Mouse (Mus musculus) liver, postnatal 0 days (tissue): Measurements from ENCODE around the gene Fads1. TPM values are rescaled to one million over a fixed set of nuclear protein-coding genes. Genes with fewer than 3 reads are reported as not detected.

ENCODE experiments used
- ATAC-seq: fragments of 200-750 bp; cut with Nextera tagmentation; 2 replicates; pipeline ENCODE4 v1.8.0; 2017; ENCODE audit warnings: mild to moderate bottlenecking, moderate library complexity
- DNase-seq: peaks from one replicate; pipeline ENCODE4 v3.0.0-alpha.2; 2016
- H3K27ac ChIP-seq: fragments of 300-500 bp; sonication (generic); 2 replicates; pipeline ENCODE4 v1.5.1; 2014; ENCODE audit warnings: antibody characterized with exemption, moderate library complexity, mild to moderate bottlenecking, low read depth
- H3K27me3 ChIP-seq: fragments of 300-500 bp; sonication (generic); 2 replicates; pipeline ENCODE4 v1.6.1; 2014; ENCODE audit warnings: low read length, control low read depth, mixed read lengths; ENCODE audit not compliant: insufficient read depth
- H3K36me3 ChIP-seq: fragments of 300-500 bp; sonication (generic); replicated peaks from 2 replicates; pipeline ENCODE4 v1.6.1; 2014; ENCODE audit warnings: mild to moderate bottlenecking, control low read depth, low read length, moderate library complexity, mixed read lengths; ENCODE audit not compliant: insufficient read depth
- H3K4me1 ChIP-seq: fragments of 300-500 bp; sonication (generic); 2 replicates; pipeline ENCODE4 v1.6.1; 2014; ENCODE audit warnings: antibody characterized with exemption, mild to moderate bottlenecking, control low read depth; ENCODE audit not compliant: insufficient read depth
- H3K4me2 ChIP-seq: fragments of 300-500 bp; sonication (generic); 2 replicates; pipeline ENCODE4 v1.6.1; 2014; ENCODE audit warnings: low read depth, mild to moderate bottlenecking, low read length, moderate library complexity, mixed read lengths
- H3K4me3 ChIP-seq: fragments of 300-500 bp; sonication (generic); 2 replicates; pipeline ENCODE4 v1.5.1; 2014; ENCODE audit warnings: low read depth, low read length
- H3K9ac ChIP-seq: fragments of 300-500 bp; sonication (generic); replicated peaks from 2 replicates; pipeline ENCODE4 v1.6.1; 2014; ENCODE audit warnings: mild to moderate bottlenecking, moderate library complexity
- H3K9me3 ChIP-seq: fragments of 300-500 bp; sonication (generic); 2 replicates; pipeline ENCODE4 v1.6.1; 2016; ENCODE audit warnings: mild to moderate bottlenecking, control low read depth, low read length, mixed read lengths
- CTCF ChIP-seq: sonication (generic); IDR thresholded peaks from 2 replicates; pipeline ENCODE4 v1.5.1; 2016; ENCODE audit warnings: antibody characterized with exemption, low read depth
- EP300 ChIP-seq: IDR thresholded peaks from 2 replicates; pipeline ENCODE4 v1.6.1; 2016; ENCODE audit warnings: antibody characterized with exemption, low read depth, mild to moderate bottlenecking
- WGBS: fragments of 180-500 bp; shearing (Covaris S2); extraction: QIAGEN DNeasy Blood & Tissue Kit; methylation state at CpG from one replicate; pipeline ENCODE4 v1.1.7; 2014; ENCODE audit not compliant: insufficient replicate concordance; 5-methylcytosine and 5-hydroxymethylcytosine counted together
- polyA plus RNA-seq: library from polyadenylated mRNA; unstranded; fragments of >200 nt; fragmentation: Nextera tagmentation; extraction: Ambion mirVana; gene quantifications from 2 replicates; pipeline ENCODE4 v1.2.1, GENCODE M21; 2015

The Fads1 gene
- polyA plus RNA-seq, 1 experiment from 2014 or later: 97.1 TPM

GRCm38 (mm10) chr19:10210885-10211284 lies 28.2 kb downstream of the Fads1 start:
- no peak overlapping the region for H3K4me2 ChIP-seq
- TF ChIP-seq CTCF: no peak
- TF ChIP-seq EP300: no peak
- no peaks in the 10 kb centered on the region for H3K27me3 ChIP-seq
- 52% methylated on average over 4 of the region's 4 CpGs for WGBS
- no peak overlapping the region for H3K4me3 ChIP-seq
- DNase-seq (no peak), ATAC-seq (no peak)
- H3K36me3 ChIP-seq: peaks cover 30% of the 10 kb centered on the region
- H3K4me1 ChIP-seq: no peaks in the 10 kb centered on the region
- H3K9ac ChIP-seq: no peak overlapping the region
- no peak overlapping the region for H3K27ac ChIP-seq
- H3K9me3 ChIP-seq: no peaks in the 10 kb centered on the region

GRCm38 (mm10) chr19:10213796-10214471 lies 31.2 kb downstream of the Fads1 start:
- Histone ChIP-seq H3K9ac (no peak overlapping the region), H3K27ac (no peak overlapping the region), H3K36me3 (peaks cover 21% of the 10 kb centered on the region), H3K4me1 (no peaks in the 10 kb centered on the region), H3K4me3 (no peak overlapping the region), H3K9me3 (no peaks in the 10 kb centered on the region), H3K4me2 (no peak overlapping the region), H3K27me3 (no peaks in the 10 kb centered on the region)
- WGBS: 77% methylated on average over 10 of the region's 10 CpGs
- DNase-seq: no peak
- TF ChIP-seq CTCF: no peak
- no peak for TF ChIP-seq EP300
- no peak for ATAC-seq

DNA sequence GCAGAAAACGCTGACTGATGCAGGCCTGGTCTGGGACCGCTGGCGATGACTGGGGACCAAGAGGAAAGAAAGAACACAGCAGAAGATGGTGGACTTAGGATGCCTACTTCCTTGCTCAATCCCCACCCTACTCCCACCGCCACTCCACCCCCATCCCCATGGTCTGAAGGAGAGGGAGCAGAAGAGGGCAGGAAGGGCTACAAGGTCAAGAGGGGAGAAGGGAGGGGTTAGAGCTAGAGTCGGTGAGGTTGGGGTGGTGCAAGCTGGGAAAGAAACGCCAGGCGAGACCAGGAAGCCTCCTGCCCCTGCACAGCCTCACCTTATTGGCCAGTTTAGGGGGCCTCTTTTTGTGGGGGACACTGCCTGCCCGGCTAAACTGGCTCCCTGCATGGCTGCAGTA lies 33.4 kb downstream of the Fads1 start:
- H3K4me3 ChIP-seq: no peak overlapping the region
- 66% methylated on average over 8 of the region's 8 CpGs for WGBS
- H3K27me3 ChIP-seq: no peaks in the 10 kb centered on the region
- no peak for ATAC-seq
- peaks cover 7% of the 10 kb centered on the region for H3K36me3 ChIP-seq
- no peak overlapping the region for H3K27ac ChIP-seq
- no peak overlapping the region for H3K4me2 ChIP-seq
- no peak overlapping the region for H3K9ac ChIP-seq
- TF ChIP-seq EP300 (no peak), CTCF (no peak)
- no peaks in the 10 kb centered on the region for H3K9me3 ChIP-seq
- no peak for DNase-seq
- no peaks in the 10 kb centered on the region for H3K4me1 ChIP-seq

DNA sequence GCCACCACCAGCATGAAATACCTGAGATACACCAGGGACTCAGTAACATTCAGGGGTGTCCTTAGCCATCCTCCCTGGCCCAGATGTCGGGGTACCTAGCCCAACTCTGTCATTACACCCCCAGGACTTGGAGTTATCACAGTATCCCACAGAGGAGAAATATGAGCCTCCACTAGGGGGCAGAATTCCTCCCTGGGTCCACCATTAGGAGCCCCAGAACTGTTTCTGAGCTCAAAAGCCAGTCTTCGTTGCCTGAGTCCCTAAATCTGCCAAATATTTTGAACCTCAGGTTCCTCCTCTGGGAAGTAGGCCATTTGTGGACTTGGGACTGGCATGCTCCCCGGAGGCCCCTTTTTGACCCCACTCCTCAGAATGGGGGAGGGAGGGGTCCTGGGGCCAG lies 36.4 kb downstream of the Fads1 start:
- peaks cover 3% of the 10 kb centered on the region; the same call in 1 of the 2 replicates for H3K36me3 ChIP-seq
- TF ChIP-seq CTCF (peak; percentile 81), EP300 (no peak)
- H3K4me1 ChIP-seq: no peaks in the 10 kb centered on the region
- no peak overlapping the region for H3K27ac ChIP-seq
- WGBS: 34% methylated on average over 3 of the region's 3 CpGs
- H3K9ac ChIP-seq: no peak overlapping the region
- peak; percentile 60 for DNase-seq
- no peak overlapping the region for H3K4me2 ChIP-seq
- H3K9me3 ChIP-seq: no peaks in the 10 kb centered on the region
- H3K27me3 ChIP-seq: no peaks in the 10 kb centered on the region
- no peak overlapping the region for H3K4me3 ChIP-seq
- peak; percentile 64 for ATAC-seq

DNA sequence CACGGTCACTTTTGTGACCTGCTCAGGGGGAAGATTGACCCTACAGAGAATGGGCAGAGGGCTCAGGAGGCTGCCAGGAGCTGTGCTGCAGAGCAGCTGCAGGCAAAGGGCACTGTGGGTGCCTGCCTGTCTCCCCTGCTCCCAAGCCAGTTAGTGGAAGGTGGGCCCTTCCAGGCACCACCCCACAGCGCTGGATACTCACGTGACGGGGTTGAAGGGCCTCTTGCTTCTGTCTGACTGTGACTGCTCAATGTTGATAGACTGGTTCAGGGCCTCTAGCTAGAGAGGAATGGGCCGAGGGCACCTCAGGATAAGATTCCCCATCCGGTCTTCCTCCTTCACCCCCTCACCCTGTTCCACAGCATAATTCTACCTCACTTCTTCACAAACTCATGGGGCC lies 36.9 kb downstream of the Fads1 start:
- Histone ChIP-seq H3K9me3 (no peaks in the 10 kb centered on the region), H3K4me2 (no peak overlapping the region), H3K27me3 (no peaks in the 10 kb centered on the region), H3K36me3 (peaks cover 3% of the 10 kb centered on the region; the same call in 1 of the 2 replicates), H3K4me3 (no peak overlapping the region), H3K9ac (no peak overlapping the region), H3K4me1 (no peaks in the 10 kb centered on the region), H3K27ac (no peak overlapping the region)
- DNase-seq (no peak), ATAC-seq (no peak)
- no peak for TF ChIP-seq CTCF
- TF ChIP-seq EP300: no peak
- WGBS: 64% methylated on average over 6 of the region's 6 CpGs

GRCm38 (mm10) chr19:10221585-10221984 lies 38.9 kb downstream of the Fads1 start:
- WGBS: 46% methylated on average over 4 of the region's 4 CpGs
- Histone ChIP-seq H3K27ac (no peak overlapping the region), H3K36me3 (peaks cover 3% of the 10 kb centered on the region; the same call in 1 of the 2 replicates), H3K9ac (no peak overlapping the region), H3K4me3 (no peak overlapping the region), H3K4me1 (peaks cover 13% of the 10 kb centered on the region), H3K9me3 (no peaks in the 10 kb centered on the region), H3K27me3 (no peaks in the 10 kb centered on the region), H3K4me2 (no peak overlapping the region)
- TF ChIP-seq CTCF (no peak), EP300 (no peak)
- DNase-seq (no peak), ATAC-seq (no peak)
